11 mouse cellular contexts compared by ENCODE assay signal in the genomic region with DNA sequence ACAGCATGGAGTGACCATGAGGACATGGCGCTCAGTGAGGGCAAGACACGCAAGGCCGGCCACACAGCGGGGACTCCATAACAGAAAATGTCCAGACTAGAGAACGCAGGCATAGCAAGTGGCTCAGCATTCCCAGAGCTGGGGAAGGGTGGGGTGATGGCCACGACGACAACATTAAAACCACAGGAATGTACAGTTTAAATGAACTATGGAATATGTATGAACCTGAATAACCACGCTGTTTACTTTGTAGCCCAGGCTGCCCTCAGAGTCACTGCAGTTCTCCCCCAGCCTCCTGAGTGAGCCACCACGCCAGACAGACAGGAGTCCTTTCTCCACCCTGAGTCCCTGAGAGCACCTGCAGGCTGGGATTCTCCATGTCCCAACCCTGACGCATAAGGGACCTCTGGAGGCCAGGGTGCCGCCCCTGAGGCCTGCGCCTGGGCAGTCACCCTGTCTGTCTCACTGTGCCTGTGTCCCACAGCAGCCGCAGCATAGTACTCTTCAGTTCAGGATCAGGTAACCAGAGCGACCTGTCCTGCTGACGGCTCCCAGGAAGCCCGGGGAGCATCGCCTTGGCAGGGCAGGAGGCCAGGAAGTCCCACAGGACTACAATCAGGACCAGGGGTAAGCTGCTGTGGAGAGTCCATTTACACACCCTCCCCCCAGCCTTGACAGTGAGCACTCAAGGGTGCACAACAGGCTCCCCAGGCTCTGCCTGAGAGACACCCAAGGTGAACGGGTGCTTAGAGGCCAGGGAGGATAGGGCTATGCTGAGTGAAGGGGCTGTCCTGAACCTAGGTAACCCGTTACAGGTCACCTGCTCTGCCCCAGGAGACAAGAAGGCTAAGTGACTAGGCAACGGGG. TPM values are rescaled to one million over a fixed set of nuclear protein-coding genes. Genes with fewer than 3 reads are reported as not detected.
DNase-seq lines count a peak whose midpoint lies in the region; ATAC-seq and TF ChIP-seq lines count a peak whose summit lies in the region.
"Had no signal": no experiment of that assay in that cellular context is flagged by ENCODE, and none has a peak within 500 bp of the region (broad histone marks: within the 10 kb centered on the region; RNA-seq: fewer than 3 reads in every experiment).

No protein-coding gene starts in this region.

- no peaks in the 10 kb centered on the region for H3K27me3 ChIP-seq in midbrain, embryonic 11.5 days (ENCODE audit: control insufficient read depth, insufficient read depth, low read length)
- no peaks in the 10 kb centered on the region for H3K27me3 ChIP-seq in midbrain, postnatal 0 days (ENCODE audit: insufficient read depth, low read length)
- H3K27me3 ChIP-seq in kidney, postnatal 0 days (ENCODE audit: insufficient read depth, low read length), result no peaks in the 10 kb centered on the region
- no peaks in the 10 kb centered on the region for H3K27me3 ChIP-seq in stomach, postnatal 0 days (ENCODE audit: control insufficient read depth, insufficient read depth, low read length)
- H3K27me3 ChIP-seq: limb, embryonic 12.5 days had no signal

- H3K36me3 ChIP-seq in midbrain, embryonic 11.5 days (ENCODE audit: control insufficient read depth, insufficient read depth, low read length), result no peaks in the 10 kb centered on the region
- peaks cover 15% of the 10 kb centered on the region for H3K36me3 ChIP-seq in midbrain, postnatal 0 days (ENCODE audit: insufficient read depth, low read length)
- peaks cover 9% of the 10 kb centered on the region; the same call in 1 of the 2 replicates for H3K36me3 ChIP-seq in kidney, postnatal 0 days (ENCODE audit: insufficient read depth, low read length)
- H3K36me3 ChIP-seq in stomach, postnatal 0 days (ENCODE audit: control insufficient read depth, insufficient read depth, low read length), result peaks cover 3% of the 10 kb centered on the region; the same call in 1 of the 2 replicates
- H3K36me3 ChIP-seq: limb, embryonic 12.5 days had no signal

- TF ChIP-seq CTCF in gastrocnemius, adult 2 months (IDR thresholded peaks at IDR 0.05), result no peak
- no peak for TF ChIP-seq CTCF in midbrain, postnatal 0 days (IDR thresholded peaks at IDR 0.05)
- TF ChIP-seq CTCF in kidney, postnatal 0 days (IDR thresholded peaks at IDR 0.05; ENCODE audit: low read depth), result no peak
- no peak for TF ChIP-seq CTCF in stomach, postnatal 0 days (IDR thresholded peaks at IDR 0.05; ENCODE audit: low read depth)

- H3K27ac ChIP-seq in gastrocnemius, adult 2 months, result peak overlapping the region; percentile 89
- H3K27ac ChIP-seq in midbrain, embryonic 11.5 days (ENCODE audit: low read depth, low read length), result no peak overlapping the region
- no peak overlapping the region for H3K27ac ChIP-seq in midbrain, postnatal 0 days (ENCODE audit: low read depth, low read length)
- peak overlapping the region; percentile 47 for H3K27ac ChIP-seq in kidney, postnatal 0 days
- peak overlapping the region; percentile 94 for H3K27ac ChIP-seq in stomach, postnatal 0 days (replicated peaks)

- no peak for ATAC-seq in midbrain, embryonic 11.5 days (ENCODE audit: low FRiP score)
- no peak for ATAC-seq in midbrain, postnatal 0 days (ENCODE audit: low FRiP score)
- ATAC-seq in kidney, postnatal 0 days (replicated peaks; ENCODE audit: low FRiP score, low read depth), result peak; percentile 26; the same call in 1 of the 2 replicates
- peak; percentile 8 for ATAC-seq in stomach, postnatal 0 days (ENCODE audit: low FRiP score, low TSS enrichment)
- ATAC-seq in granulocyte monocyte progenitor cell, adult 5-6 weeks (replicated peaks; ENCODE audit: poor library complexity, severe bottlenecking), result no peak

- WGBS in midbrain, embryonic 11.5 days, result 84% methylated on average over 20 of the region's 20 CpGs
- WGBS in midbrain, postnatal 0 days, result 84% methylated on average over 20 of the region's 20 CpGs
- WGBS in kidney, postnatal 0 days, result 71% methylated on average over 20 of the region's 20 CpGs
- 73% methylated on average over 20 of the region's 20 CpGs for WGBS in stomach, postnatal 0 days

- intact Hi-C loops in gastrocnemius, adult 2 months (cut with DNase I), result loop anchor here (5.0 kb wide), 1 partner anchor 39 kb away; no protein-coding TSS in a partner anchor

- no peak for DNase-seq in gastrocnemius, adult 2 months
- no peak for DNase-seq in gastrocnemius, adult 18-20 months (ENCODE audit: low spot score)
- DNase-seq in midbrain, embryonic 11.5 days (ENCODE audit: low spot score, missing footprints), result peak; percentile 39
- no peak for DNase-seq in midbrain, postnatal 0 days (ENCODE audit: low spot score)
- DNase-seq in kidney, postnatal 0 days (ENCODE audit: low spot score), result no peak
- DNase-seq in stomach, postnatal 0 days (ENCODE audit: low spot score), result peak; percentile 59
- DNase-seq in layer of hippocampus, adult 8-10 months (ENCODE audit: low spot score in 2 of 2), result no peak
- DNase-seq: right cerebral cortex, adult 18-20 months; thymus, adult 2 months had no signal

- H3K9me3 ChIP-seq in midbrain, embryonic 11.5 days (ENCODE audit: control insufficient read depth, low read length), result no peaks in the 10 kb centered on the region
- no peaks in the 10 kb centered on the region for H3K9me3 ChIP-seq in midbrain, postnatal 0 days (ENCODE audit: low read length)
- H3K9me3 ChIP-seq in kidney, postnatal 0 days (replicated peaks; ENCODE audit: low read length), result no peaks in the 10 kb centered on the region
- no peaks in the 10 kb centered on the region for H3K9me3 ChIP-seq in stomach, postnatal 0 days (ENCODE audit: control insufficient read depth, low read length)
- H3K9me3 ChIP-seq: limb, embryonic 12.5 days had no signal

- no peaks in the 10 kb centered on the region for H3K4me1 ChIP-seq in midbrain, embryonic 11.5 days (ENCODE audit: control insufficient read depth, insufficient read depth, low read length)
- H3K4me1 ChIP-seq in midbrain, postnatal 0 days (ENCODE audit: insufficient read depth, low read length), result no peaks in the 10 kb centered on the region
- peaks cover 23% of the 10 kb centered on the region for H3K4me1 ChIP-seq in kidney, postnatal 0 days (replicated peaks; ENCODE audit: insufficient read depth, low read length)
- H3K4me1 ChIP-seq in stomach, postnatal 0 days (replicated peaks; ENCODE audit: control insufficient read depth, insufficient read depth), result peaks cover 17% of the 10 kb centered on the region

- no peak overlapping the region for H3K9ac ChIP-seq in midbrain, embryonic 11.5 days (ENCODE audit: low read length)
- H3K9ac ChIP-seq in midbrain, postnatal 0 days (replicated peaks; ENCODE audit: low read length, poor library complexity, severe bottlenecking), result no peak overlapping the region
- H3K9ac ChIP-seq in kidney, postnatal 0 days (ENCODE audit: low read depth, low read length), result peak overlapping the region; percentile 37; the same call in 1 of the 2 replicates
- no peak overlapping the region for H3K9ac ChIP-seq in stomach, postnatal 0 days (ENCODE audit: low read length)

- H3K4me3 ChIP-seq in gastrocnemius, adult 2 months, result no peak overlapping the region
- H3K4me3 ChIP-seq in midbrain, embryonic 11.5 days (ENCODE audit: low read depth, low read length), result no peak overlapping the region
- H3K4me3 ChIP-seq in midbrain, postnatal 0 days (ENCODE audit: low read depth, low read length), result no peak overlapping the region
- H3K4me3 ChIP-seq in kidney, postnatal 0 days (replicated peaks; ENCODE audit: low read depth, low read length), result no peak overlapping the region
- no peak overlapping the region for H3K4me3 ChIP-seq in stomach, postnatal 0 days (ENCODE audit: low read depth, low read length)
- H3K4me3 ChIP-seq: limb, embryonic 12.5 days had no signal

- TF ChIP-seq EP300 in stomach, postnatal 0 days (optimal IDR thresholded peaks at IDR 0.05), result no peak

- no peak overlapping the region for H3K4me2 ChIP-seq in midbrain, embryonic 11.5 days
- H3K4me2 ChIP-seq in midbrain, postnatal 0 days (ENCODE audit: low read depth, low read length, poor library complexity, severe bottlenecking), result no peak overlapping the region
- H3K4me2 ChIP-seq in kidney, postnatal 0 days (ENCODE audit: low read length), result no peak overlapping the region
- H3K4me2 ChIP-seq in stomach, postnatal 0 days (replicated peaks; ENCODE audit: low read depth), result no peak overlapping the region
- H3K4me2 ChIP-seq: limb, embryonic 12.5 days had no signal

RNA-seq across cellular contexts. Expression of a gene that starts 25.9 kb away (rescaled TPM):
- 100 to 1,000 TPM; 552 to 603 TPM for total RNA-seq in gastrocnemius, adult 2 months (2021)
- total RNA-seq in gastrocnemius, adult 18-20 months (2021), result 100 to 1,000 TPM; 631 to 739 TPM
- 581 and 594 TPM in 2 replicates for polyA plus RNA-seq in midbrain, embryonic 11.5 days (2014; fragmentation: Nextera tagmentation; extraction: Ambion mirVana)
- total RNA-seq in midbrain, postnatal 0 days (2014; rRNA removed), result 350 TPM in 2 replicates
- polyA plus RNA-seq in midbrain, postnatal 0 days (2015; fragmentation: Nextera tagmentation; extraction: Ambion mirVana), result 635 and 741 TPM in 2 replicates
- polyA plus RNA-seq in kidney, postnatal 0 days (2015; fragmentation: Nextera tagmentation; extraction: Ambion mirVana), result 901 and 946 TPM in 2 replicates
- 435 and 445 TPM in 2 replicates for polyA plus RNA-seq in stomach, postnatal 0 days (2015; fragmentation: Nextera tagmentation; extraction: Ambion mirVana)
- total RNA-seq in granulocyte monocyte progenitor cell, adult 5-6 weeks (2014; fragmentation: Nextera tagmentation), result 278 and 280 TPM in 2 replicates
- total RNA-seq in granulocyte monocyte progenitor cell, adult 5-6 weeks (2017), result 397 and 420 TPM in 2 replicates
- 100 to 1,000 TPM; 433 to 528 (median 468) TPM for total RNA-seq in layer of hippocampus, adult 8-10 months (2022)

RNA-seq across cellular contexts. Expression of a gene that starts 32.5 kb away (rescaled TPM):
- total RNA-seq in gastrocnemius, adult 2 months (2021), result 1 to 10 TPM; 6.2 to 7.1 TPM
- total RNA-seq in gastrocnemius, adult 18-20 months (2021), result 1 to 10 TPM; 5.4 to 5.9 TPM
- 7.0 and 7.3 TPM in 2 replicates for polyA plus RNA-seq in midbrain, embryonic 11.5 days (2014; fragmentation: Nextera tagmentation; extraction: Ambion mirVana)
- 24.3 TPM in 2 replicates for total RNA-seq in midbrain, postnatal 0 days (2014; rRNA removed)
- polyA plus RNA-seq in midbrain, postnatal 0 days (2015; fragmentation: Nextera tagmentation; extraction: Ambion mirVana), result 7.6 TPM in 2 replicates
- polyA plus RNA-seq in kidney, postnatal 0 days (2015; fragmentation: Nextera tagmentation; extraction: Ambion mirVana), result 9.6 and 10.5 TPM in 2 replicates
- 10.7 and 11.0 TPM in 2 replicates for polyA plus RNA-seq in stomach, postnatal 0 days (2015; fragmentation: Nextera tagmentation; extraction: Ambion mirVana)
- total RNA-seq in granulocyte monocyte progenitor cell, adult 5-6 weeks (2014; fragmentation: Nextera tagmentation), result 42.4 and 43.6 TPM in 2 replicates
- 18.0 and 24.5 TPM in 2 replicates for total RNA-seq in granulocyte monocyte progenitor cell, adult 5-6 weeks (2017)
- total RNA-seq in layer of hippocampus, adult 8-10 months (2022), result 10 to 100 TPM; 19.9 to 52.8 (median 29.8) TPM

RNA-seq across cellular contexts. Expression of a gene that starts 33.3 kb away (rescaled TPM):
- total RNA-seq in gastrocnemius, adult 2 months (2021), result 10 to 100 TPM; 42.0 to 50.9 TPM
- 10 to 100 TPM; 44.3 to 46.2 TPM for total RNA-seq in gastrocnemius, adult 18-20 months (2021)
- 200 and 225 TPM in 2 replicates for polyA plus RNA-seq in midbrain, embryonic 11.5 days (2014; fragmentation: Nextera tagmentation; extraction: Ambion mirVana)
- 66.4 and 76.0 TPM in 2 replicates for total RNA-seq in midbrain, postnatal 0 days (2014; rRNA removed)
- polyA plus RNA-seq in midbrain, postnatal 0 days (2015; fragmentation: Nextera tagmentation; extraction: Ambion mirVana), result 126 and 135 TPM in 2 replicates
- 208 and 210 TPM in 2 replicates for polyA plus RNA-seq in kidney, postnatal 0 days (2015; fragmentation: Nextera tagmentation; extraction: Ambion mirVana)
- polyA plus RNA-seq in stomach, postnatal 0 days (2015; fragmentation: Nextera tagmentation; extraction: Ambion mirVana), result 121 and 122 TPM in 2 replicates
- 96.6 and 105 TPM in 2 replicates for total RNA-seq in granulocyte monocyte progenitor cell, adult 5-6 weeks (2014; fragmentation: Nextera tagmentation)
- total RNA-seq in granulocyte monocyte progenitor cell, adult 5-6 weeks (2017), result 79.7 and 86.7 TPM in 2 replicates
- 10 to 100 TPM; 64.2 to 86.7 (median 75.4) TPM for total RNA-seq in layer of hippocampus, adult 8-10 months (2022)

RNA-seq across cellular contexts. Expression of a gene that starts 42.7 kb away (rescaled TPM):
- total RNA-seq in gastrocnemius, adult 2 months (2021), result 100 to 1,000 TPM; 144 to 153 TPM
- 100 to 1,000 TPM; 145 to 148 TPM for total RNA-seq in gastrocnemius, adult 18-20 months (2021)
- polyA plus RNA-seq in midbrain, embryonic 11.5 days (2014; fragmentation: Nextera tagmentation; extraction: Ambion mirVana), result 18.5 and 23.1 TPM in 2 replicates
- total RNA-seq in midbrain, postnatal 0 days (2014; rRNA removed), result 84.0 and 97.3 TPM in 2 replicates
- 12.3 and 12.4 TPM in 2 replicates for polyA plus RNA-seq in midbrain, postnatal 0 days (2015; fragmentation: Nextera tagmentation; extraction: Ambion mirVana)
- 14.2 and 15.1 TPM in 2 replicates for polyA plus RNA-seq in kidney, postnatal 0 days (2015; fragmentation: Nextera tagmentation; extraction: Ambion mirVana)
- polyA plus RNA-seq in stomach, postnatal 0 days (2015; fragmentation: Nextera tagmentation; extraction: Ambion mirVana), result 10.3 and 11.2 TPM in 2 replicates
- total RNA-seq in granulocyte monocyte progenitor cell, adult 5-6 weeks (2014; fragmentation: Nextera tagmentation), result 94.5 and 150 TPM in 2 replicates
- 121 and 132 TPM in 2 replicates for total RNA-seq in granulocyte monocyte progenitor cell, adult 5-6 weeks (2017)
- total RNA-seq in layer of hippocampus, adult 8-10 months (2022), result 100 to 1,000 TPM in 1 of 4 experiments, 10 to 100 TPM in 3; 94.2 to 111 (median 96.5) TPM

RNA-seq across cellular contexts. Expression of a gene that starts 56.4 kb away (rescaled TPM):
- total RNA-seq in gastrocnemius, adult 2 months (2021), result 1 to 10 TPM in 1 of 2 experiments, under 1 TPM in 1; 0.97 to 1.4 TPM
- total RNA-seq in gastrocnemius, adult 18-20 months (2021), result 1 to 10 TPM in 1 of 2 experiments, under 1 TPM in 1; 0.75 to 1.3 TPM
- polyA plus RNA-seq in midbrain, embryonic 11.5 days (2014; fragmentation: Nextera tagmentation; extraction: Ambion mirVana), result 3.6 and 3.8 TPM in 2 replicates
- total RNA-seq in midbrain, postnatal 0 days (2014; rRNA removed), result 1.7 and 2.4 TPM in 2 replicates
- 1.2 and 1.6 TPM in 2 replicates for polyA plus RNA-seq in midbrain, postnatal 0 days (2015; fragmentation: Nextera tagmentation; extraction: Ambion mirVana)
- 4.0 and 4.6 TPM in 2 replicates for polyA plus RNA-seq in kidney, postnatal 0 days (2015; fragmentation: Nextera tagmentation; extraction: Ambion mirVana)
- polyA plus RNA-seq in stomach, postnatal 0 days (2015; fragmentation: Nextera tagmentation; extraction: Ambion mirVana), result 2.0 TPM in 2 replicates
- total RNA-seq in granulocyte monocyte progenitor cell, adult 5-6 weeks (2014; fragmentation: Nextera tagmentation), result 109 and 133 TPM in 2 replicates
- total RNA-seq in granulocyte monocyte progenitor cell, adult 5-6 weeks (2017), result 110 and 120 TPM in 2 replicates
- total RNA-seq in layer of hippocampus, adult 8-10 months (2022), result 10 to 100 TPM in 2 of 4 experiments, 1 to 10 TPM in 2; 2.8 to 14.1 (median 8.2) TPM

Comparison
In these comparisons a context has a peak if more than half of its experiments do, and no peak if none do; other contexts are left out.
1. DNase-seq: peak in midbrain, embryonic 11.5 days (single experiment) and stomach, postnatal 0 days (single experiment); none in gastrocnemius, adult 2 months (single experiment), gastrocnemius, adult 18-20 months (single experiment), midbrain, postnatal 0 days (single experiment), kidney, postnatal 0 days (single experiment) and layer of hippocampus, adult 8-10 months (0 of 2).
2. H3K27ac ChIP-seq: peak in gastrocnemius, adult 2 months (single experiment), kidney, postnatal 0 days (single experiment) and stomach, postnatal 0 days (single experiment); none in midbrain, embryonic 11.5 days (single experiment) and midbrain, postnatal 0 days (single experiment).
3. ATAC-seq: peak in kidney, postnatal 0 days (single experiment) and stomach, postnatal 0 days (single experiment); none in midbrain, embryonic 11.5 days (single experiment), midbrain, postnatal 0 days (single experiment) and granulocyte monocyte progenitor cell, adult 5-6 weeks (single experiment).